Mouse (Mus musculus): ENCODE data around the gene Igfbp6. TPM values are rescaled to one million over a fixed set of nuclear protein-coding genes. Genes with fewer than 3 reads are reported as not detected.

Igfbp6 gene
- total RNA-seq, 2 experiments from 2014 or later = 45.1 to 66.2 TPM

DNA sequence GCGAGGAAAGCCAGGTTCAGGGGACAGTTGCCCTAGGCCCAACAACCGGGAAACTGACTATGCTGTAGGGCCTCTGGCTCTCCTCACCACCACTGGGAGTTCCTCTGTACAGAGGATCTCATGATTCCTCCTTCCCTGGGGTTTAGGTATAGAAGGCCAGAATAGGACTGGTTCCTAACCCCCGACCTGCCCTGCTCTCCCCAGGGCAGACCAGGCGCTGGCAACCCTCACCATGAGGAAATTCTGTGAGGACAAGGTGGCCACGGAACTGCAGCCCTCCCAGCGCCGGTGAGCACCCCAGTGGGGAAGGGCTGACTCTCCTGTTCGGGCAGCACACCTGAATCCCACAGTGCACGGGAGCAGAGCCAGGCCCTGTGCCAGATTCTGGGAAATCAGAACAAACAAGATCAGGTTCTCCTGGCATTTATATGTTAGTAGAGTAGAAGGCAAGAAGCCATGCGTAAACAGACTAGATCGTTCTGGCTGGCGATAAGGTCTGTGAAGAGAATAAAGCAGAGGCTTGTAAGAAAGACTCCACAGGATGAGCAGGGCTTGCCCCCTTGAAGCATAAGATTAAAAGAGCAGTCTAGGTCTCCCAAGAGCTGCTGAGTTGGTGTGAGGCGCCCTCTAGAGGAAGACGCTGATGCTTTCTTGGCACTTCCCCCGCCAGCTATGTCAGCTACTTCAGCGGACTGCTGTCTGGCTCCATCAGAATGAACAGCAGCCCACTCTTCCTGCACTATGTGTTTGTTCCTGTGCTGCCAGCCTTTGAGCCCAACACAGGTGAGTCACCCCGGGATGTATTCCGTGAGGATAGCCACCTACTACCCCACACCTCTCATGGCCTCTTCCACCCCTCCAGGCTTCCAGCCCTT is 35.3 kb upstream of the Igfbp6 start:
- peak; percentile 69 to 70 for DNase-seq (ENCODE audit: low spot score in 2 of 2)

DNA sequence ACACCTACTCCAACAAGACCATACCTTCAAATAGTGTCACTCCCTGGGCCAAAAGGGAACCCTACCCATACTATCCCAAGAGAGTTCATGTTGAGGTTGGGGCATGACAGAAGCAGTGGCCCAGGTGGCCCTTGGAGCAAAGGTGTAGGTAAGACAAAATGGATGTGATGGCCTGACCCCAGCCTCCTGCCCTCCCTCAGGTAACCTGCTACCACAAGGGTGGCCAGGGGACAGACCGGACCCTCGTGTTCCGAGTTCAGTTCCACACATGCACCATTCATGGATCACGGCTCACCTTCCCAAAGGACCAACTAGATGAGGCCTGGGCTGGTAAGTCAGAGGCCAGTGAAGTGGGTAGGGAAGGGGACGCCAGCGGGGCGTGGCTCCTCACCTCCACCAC is 33.9 kb upstream of the Igfbp6 start:
- DNase-seq (ENCODE audit: low spot score in 2 of 2) = no peak

DNA sequence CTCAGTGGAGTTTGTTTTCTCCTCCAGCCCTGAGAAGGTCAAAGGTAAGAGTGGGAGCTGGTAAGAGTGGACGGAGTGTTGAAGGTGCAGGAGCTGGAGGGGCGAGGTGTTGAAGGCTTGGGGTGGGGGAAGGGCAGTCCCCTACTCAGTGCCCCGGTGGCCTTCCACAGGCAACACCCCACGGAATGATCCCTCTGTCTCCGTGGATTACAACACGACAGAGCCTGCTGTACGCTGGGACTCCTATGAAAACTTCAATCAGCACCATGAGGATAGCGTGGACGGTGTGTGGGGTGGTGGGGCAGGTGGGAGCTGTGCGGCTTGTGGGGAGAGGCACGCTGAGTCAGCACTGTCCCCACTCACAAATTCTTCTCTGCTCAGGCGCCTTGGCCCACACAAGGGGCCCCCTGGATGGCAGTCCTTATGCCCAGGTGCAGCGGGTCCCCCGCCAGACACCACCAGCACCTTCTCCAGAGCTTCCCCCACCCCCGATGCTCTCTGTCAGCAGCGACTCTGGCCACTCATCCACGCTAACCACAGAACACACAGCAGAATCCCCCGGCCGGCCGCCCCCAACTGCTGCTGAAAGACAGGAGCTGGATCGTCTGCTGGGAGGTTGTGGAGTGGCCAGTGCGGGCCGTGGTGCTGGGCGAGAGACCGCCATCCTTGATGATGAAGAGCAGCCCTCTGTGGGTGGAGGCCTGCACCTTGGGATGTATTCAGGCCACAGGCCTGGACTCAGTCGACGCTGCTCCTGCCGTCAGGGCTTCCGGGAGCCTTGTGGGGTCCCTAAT is 33.3 kb upstream of the Igfbp6 start:
- DNase-seq (ENCODE audit: low spot score in 2 of 2) = no peak

DNA sequence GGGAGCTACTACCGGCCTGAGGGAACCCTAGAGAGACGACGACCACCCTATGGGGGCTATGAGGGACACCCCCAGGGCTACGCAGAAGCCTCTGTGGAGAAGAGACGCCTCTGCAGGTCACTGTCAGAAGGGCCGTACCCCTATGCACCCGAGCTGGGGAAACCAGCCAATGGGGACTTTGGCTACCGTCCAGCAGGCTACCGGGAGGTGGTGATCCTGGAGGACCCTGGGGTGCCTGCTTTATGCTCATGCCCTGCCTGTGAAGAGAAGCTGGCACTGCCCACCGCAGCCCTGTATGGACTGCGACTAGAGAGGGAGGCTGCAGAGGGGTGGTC is 32.7 kb upstream of the Igfbp6 start:
- no peak for DNase-seq (ENCODE audit: low spot score in 2 of 2)

DNA sequence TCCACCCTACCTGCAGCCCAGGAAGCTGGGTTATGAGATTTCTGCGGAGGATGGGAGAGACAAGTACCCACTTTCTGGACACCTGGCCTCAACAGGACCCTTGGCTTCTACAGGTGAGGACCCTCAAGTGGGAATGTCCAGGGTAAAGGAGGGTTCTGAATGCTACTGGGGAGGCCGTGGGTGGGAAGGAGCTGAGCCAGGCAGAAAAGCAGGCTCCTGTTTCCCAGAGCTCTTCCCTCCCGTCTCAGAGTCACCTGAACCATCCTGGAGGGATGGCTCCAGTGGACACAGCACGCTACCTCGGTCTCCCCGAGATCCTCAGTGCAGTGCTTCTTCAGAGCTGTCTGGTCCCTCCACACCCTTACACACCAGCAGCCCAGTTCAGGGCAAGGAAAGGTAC is 32.0 kb upstream of the Igfbp6 start:
- DNase-seq (ENCODE audit: low spot score in 2 of 2) = no peak

DNA sequence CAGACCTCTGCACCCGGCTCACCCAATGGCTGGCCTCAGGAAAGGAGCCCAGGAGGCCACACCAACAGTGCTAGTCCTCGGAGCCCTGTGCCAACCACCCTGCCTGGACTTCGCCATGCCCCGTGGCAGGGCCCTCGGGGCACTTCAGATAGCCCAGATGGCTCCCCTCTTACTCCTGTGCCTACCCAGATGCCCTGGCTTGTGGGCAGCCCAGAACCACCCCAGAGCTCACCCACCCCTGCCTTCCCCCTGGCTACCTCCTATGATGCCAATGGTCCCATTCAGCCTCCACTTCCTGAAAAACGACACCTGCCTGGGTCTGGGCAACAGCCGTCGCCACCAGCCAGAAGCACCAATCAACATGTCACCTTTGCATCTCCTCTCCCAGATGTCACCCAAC is 31.3 kb upstream of the Igfbp6 start:
- DNase-seq (ENCODE audit: low spot score in 2 of 2) = no peak

DNA sequence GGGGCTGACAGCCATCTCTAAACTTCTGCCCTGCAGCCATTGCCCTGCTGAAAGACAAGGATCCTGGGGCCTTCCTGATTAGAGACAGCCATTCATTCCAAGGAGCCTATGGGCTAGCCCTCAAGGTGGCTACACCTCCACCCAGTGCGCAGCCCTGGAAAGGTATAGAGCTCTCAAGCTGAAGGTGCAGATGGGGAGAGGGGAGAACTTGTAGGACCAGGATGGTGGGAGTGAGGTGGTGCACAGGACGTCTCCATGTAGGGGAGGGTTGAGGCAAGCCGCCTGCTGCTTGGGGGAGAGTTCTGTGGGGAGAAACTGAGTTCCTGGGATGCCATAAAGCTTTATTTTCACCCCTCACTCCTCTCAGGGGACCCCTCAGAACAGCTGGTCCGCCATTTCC is 30.5 kb upstream of the Igfbp6 start:
- no peak for DNase-seq (ENCODE audit: low spot score in 2 of 2)

DNA sequence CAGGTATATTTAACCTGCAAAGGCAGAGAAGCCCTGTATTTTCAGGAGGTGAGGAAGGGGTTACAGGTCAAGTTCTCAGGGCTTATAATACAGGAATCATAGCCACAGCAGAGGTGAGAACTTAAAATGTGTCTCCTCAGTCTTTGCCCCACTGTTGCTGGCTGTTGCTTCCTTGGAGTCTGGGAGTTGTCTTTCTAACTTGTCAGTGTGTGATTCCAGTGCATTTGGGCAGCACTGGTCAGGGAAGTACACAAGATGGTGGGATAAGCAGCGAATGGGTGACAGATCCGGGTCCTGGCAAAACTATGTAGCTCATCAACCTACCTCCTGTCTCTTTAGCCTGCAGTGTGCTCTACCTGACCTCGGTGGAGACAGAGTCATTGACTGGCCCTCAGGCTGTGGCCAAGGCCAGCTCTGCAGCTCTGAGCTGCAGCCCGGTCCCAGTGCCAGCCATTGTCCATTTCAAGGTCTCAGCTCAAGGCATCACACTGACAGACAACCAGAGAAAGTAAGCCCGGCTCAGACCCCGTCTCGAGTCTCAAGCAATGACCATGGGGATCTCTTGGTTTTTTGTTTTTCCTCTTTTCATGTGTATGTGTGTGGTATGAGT is 29.4 kb upstream of the Igfbp6 start:
- DNase-seq (ENCODE audit: low spot score in 2 of 2) = no peak

DNA sequence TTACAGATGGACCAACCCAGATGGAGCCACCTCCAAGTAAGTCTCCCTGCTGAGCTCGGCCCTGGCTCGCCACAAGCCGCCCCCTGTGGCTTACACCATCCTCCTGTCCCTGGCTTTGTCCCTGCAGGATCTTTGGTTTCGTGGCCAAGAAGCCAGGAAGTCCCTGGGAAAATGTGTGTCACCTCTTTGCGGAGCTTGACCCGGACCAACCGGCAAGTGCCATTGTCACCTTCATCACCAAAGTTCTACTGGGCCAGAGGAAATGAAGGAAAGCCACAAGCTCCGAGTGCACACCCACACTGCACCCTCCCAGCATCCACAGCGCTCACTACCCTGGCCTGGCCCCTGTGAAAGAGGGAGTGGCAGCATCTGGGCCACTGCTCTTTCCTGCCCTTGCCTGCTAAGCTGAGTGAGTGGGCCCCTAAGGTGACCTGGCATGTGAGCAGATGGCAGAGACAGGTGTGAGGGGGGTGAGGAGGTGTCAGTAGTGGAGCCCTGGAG is 28.4 kb upstream of the Igfbp6 start:
- no peak for DNase-seq (ENCODE audit: low spot score in 2 of 2)

DNA sequence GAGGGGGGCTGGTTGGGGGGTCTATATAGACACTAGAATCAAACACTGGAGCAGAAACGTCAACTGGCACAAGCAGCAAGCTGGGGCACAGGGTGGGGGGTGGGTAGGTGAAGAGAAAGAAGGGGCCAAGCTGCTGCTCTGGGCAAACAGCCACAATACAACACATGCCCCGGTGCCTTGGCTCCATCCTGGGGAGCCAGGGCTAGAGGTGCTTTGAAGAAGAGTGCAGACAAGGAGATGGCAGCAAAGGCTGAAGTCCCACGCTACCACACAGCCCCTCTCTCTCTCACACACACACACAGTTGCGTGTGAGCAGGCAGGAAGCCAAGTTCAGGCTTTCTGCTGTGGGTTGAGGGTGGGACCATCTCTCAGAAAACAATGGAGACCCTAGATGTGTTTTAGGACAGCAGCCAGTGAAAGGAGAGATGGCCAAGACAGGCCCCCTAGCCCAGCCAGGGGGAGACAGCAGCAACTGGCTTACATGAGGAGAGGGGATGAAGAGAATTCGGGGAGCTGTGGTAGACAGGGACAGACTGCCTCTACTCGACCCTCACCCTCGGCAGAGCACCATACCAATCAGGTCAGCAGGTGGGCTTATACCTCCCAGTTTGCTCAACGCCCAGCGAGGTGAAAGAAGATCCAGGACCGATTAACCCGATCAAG is 27.3 kb upstream of the Igfbp6 start:
- DNase-seq (ENCODE audit: low spot score in 2 of 2) = no peak

DNA sequence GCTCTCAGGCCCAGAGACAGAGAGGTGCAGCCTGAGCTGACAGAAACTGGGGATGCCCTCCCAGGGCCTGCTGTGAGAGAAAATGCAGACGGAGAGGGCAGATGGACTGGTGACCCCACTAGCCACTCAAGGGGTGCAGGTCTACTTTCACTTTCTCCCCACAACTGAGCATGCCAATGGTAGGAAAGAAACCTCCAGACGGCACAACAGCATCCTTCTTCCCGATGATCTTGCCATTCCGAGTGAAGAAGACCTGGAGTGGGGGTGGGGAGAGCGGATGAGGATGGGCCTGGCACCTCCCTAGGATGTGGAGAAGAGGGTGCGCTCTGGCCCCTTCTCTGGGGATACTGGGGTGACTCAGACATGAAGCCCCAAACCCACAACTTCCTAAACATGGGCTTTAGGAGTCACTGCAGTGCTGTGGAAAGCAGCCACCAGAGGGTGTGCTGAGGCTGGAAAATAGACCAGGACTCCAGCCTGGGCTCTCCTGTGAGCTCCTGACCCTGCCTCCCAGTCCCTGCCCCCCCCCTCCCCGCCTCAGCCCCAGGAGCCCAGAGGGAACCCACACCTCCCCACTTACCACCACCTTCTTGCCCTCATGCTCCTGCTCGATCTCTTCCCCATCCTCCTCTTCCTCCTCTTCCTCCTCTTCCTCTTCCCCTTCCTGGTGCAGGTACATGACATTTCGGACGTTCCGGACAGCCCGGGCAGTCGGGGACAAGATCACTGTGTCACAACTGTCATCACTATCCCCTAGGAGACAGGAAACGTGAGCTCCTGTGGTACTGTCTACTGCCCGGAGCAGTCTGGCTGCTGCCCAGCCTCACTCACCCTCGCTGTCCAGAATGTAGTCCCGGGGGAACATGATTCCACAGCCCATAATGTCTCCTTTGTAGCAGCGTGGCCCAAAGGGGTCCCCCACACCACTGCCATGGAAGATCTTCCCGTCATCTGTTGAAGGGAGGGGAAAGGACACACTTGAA is 26.4 kb upstream of the Igfbp6 start:
- DNase-seq (ENCODE audit: low spot score in 2 of 2) = peak in 1 of 2 experiments; percentile 2

DNA sequence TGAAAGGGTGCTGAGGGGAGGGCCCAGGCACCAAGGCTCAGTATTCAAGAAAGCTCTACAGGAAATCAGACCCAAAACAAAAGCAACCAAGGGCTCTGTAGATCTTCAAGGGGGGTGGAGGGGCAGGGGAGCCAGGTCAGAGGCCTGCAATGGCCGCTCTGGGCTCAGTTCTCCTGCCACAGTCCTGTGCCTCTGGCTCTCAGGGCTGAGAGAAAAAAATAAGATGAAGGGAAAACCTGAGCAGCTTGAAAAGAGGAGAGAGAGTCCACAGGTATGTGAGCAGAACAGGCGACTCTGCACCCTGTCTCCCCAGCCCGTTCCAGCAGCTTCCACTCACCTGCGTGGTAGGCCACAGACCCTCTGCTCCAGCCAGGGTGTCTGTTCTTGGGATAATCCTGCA is 25.6 kb upstream of the Igfbp6 start:
- DNase-seq (ENCODE audit: low spot score in 2 of 2) = no peak

DNA sequence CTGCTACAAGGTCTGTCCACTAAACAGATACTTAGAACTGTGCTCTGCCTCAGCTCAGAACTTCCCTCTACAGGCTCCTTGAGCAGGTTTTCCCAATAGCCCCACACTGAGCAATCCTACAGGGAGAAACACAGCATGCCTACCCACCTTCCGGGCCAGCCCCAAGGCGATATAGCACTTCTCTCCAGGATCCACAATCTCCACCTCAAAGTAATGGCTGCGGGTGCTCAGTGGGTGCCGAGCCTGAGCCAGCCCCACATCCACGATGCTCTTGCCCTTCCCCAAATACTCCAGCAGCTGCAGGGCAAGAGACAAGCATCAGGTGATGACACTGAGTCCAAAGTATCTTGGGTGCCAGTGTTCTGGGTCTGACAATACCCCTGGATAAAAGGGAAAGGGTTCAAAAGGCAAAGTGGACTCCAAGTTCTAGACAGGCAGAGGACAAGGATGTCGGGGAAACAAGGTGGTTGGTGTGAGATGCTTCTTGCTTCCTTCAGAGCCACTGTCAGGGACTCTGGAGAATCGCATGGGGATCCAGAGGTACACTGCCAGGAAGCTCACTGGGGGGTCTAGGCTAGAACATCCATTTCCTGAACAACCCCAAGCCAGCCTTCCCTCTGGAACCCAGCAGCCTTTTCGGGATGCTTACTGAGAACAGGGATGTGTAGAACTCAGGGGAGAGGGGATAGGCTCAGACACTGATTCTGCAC is 24.9 kb upstream of the Igfbp6 start:
- DNase-seq (ENCODE audit: low spot score in 2 of 2) = no peak

DNA sequence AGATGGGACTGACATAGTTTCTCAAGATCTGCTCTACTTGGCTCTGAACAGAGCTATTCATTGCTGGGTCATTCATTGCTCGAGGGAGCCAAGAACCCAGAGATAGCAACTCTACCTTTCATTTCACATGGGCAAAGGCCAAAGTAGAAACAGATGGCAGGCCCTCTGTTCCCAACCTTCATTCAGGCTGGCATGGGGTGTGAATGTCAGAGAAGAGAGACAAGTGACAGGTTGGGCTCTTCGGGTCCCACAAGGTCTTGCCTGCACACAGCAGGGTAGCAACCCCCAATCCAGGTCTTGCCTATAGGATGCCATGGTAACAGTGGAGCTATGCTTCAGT is 24.4 kb upstream of the Igfbp6 start:
- no peak for DNase-seq (ENCODE audit: low spot score in 2 of 2)

DNA sequence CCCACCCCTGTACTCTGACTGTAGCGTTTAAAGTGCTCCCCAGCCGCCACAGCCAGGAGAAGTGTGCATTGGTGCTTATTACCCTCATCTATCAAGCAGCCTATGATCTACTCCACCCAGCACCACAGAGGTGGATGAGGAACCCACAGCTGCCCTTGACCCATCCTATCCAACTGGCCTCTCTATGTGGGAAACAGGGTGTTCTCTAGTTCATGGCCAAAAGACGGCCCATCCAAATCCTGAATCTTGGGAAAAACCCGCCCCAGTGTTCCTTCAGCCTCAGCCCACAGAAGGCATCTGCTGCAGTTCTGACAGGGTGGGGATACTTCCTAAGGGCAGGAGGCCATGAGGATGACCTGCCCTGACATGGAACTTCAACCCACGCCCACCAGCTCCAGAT is 23.6 kb upstream of the Igfbp6 start:
- DNase-seq (ENCODE audit: low spot score in 2 of 2) = no peak

DNA sequence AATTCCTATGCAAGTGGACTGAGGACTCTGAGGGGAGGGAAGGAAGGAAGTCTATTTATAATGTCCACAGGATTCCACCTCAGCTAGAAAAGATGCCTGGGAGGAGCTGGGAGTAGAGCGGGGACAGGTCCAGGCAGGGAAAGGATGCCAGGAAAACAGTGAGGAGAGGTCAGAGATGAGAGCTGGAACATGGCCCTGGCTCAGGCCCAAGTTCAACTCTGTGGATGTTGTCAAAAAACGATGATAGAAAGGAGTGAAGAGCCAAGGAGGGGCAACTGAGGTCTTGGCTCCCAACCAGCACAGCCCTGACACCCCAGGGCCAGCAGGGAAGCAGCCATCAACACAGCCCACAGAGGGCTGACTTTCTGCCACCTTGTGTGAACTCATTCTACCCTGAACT is 17.9 kb upstream of the Igfbp6 start:
- no peak for DNase-seq (ENCODE audit: low spot score in 2 of 2)

DNA sequence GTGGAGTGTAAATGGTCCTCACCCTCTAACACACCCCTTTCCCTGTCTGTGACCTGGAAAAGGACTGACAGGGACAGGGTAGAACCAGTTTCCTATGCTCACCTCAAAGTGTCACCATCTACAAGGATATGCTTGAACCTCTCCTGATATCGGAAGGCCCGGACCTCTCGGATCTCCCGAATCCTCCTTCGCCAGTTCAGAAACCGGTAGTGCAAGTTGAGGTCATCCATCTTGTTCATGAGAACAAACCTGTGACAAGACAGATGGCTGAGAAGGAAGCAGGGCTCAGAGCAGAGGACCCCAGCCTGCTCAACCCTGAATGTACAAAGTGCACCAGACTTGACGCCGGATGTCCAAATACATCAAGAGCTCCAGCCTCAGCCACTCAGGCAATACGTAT is 10.8 kb upstream of the Igfbp6 start:
- DNase-seq (ENCODE audit: low spot score in 2 of 2) = no peak

DNA sequence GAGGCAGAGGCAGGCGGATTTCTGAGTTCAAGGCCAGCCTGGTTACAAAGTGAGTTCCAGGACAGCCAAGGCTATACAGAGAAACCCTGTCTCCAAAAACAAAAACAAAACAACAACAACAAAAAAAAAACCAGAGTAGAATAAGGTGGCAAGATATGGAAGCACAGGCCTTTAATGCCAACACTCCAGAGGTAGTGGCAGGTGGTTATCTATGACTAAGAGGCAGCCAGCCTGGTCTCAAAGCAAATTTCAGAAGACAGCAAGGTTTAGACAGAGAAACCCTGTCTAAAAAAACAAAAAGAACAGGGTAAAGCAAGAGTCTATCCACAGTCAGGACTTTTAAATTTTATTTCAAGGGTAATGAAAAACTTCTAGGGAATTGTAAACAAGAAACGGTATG is 9.5 kb upstream of the Igfbp6 start:
- DNase-seq (ENCODE audit: low spot score in 2 of 2) = no peak

DNA sequence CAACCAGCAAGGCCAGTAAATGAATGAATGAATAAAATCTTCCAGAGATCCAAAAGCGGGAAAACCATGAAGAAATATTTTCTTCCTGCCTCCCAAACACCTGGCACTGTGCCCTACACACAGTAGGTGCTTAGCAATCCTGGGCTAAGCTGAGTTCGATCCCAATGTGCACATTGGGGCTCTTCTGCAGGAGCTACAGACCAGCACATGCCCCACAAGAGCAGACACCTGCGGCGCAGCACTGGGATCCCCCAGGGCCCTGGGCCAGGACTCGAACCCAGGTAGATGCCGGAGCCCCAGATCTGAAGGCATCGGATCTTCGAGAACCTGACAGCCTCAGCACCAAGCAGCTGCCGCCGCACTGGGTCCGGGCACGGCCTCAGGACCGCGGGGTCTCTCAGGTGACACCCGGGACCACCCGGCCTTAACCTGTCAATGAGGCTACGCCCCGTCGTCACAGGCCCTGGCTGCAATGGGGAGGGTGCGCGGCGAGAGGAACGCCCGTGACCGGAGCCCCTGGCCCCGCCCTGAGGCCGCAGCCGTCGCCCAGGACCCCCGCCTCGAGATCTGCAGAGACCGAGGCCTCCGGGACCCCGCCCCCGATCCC is 8.5 kb upstream of the Igfbp6 start:
- no peak for DNase-seq (ENCODE audit: low spot score in 2 of 2)
